Mouse (Mus musculus) CH12.LX (cell line): ENCODE results near the gene Zfp3.

Source experiments
- CTCF ChIP-seq, 2 experiments: IDR thresholded peaks in 1 of 2; conservative IDR thresholded peaks in 1 of 2; 2 replicates each; pipeline ENCODE4 v1.5.1; 2011 to 2012; ENCODE audit warnings: low read depth in 2 of 2, low read length in 2 of 2, improper control_type of control experiment in 1 of 2, inconsistent platforms in 1 of 2, mild to moderate bottlenecking in 1 of 2, moderate library complexity in 1 of 2
- E2F4 ChIP-seq: IDR thresholded peaks from 2 replicates; pipeline ENCODE4 v1.6.1; 2011; ENCODE audit warnings: low read depth, low read length, improper control_type of control experiment; ENCODE audit not compliant: insufficient replicate concordance
- ELF1 ChIP-seq: IDR thresholded peaks from 2 replicates; pipeline ENCODE4 v1.6.1; 2014; ENCODE audit warnings: low read depth, mild to moderate bottlenecking, inconsistent platforms, low read length, improper control_type of control experiment
- EP300 ChIP-seq: IDR thresholded peaks from 2 replicates; pipeline ENCODE4 v1.6.1; 2011; ENCODE audit warnings: low read length, improper control_type of control experiment
- GABPA ChIP-seq: IDR thresholded peaks from 2 replicates; pipeline ENCODE4 v1.6.1; 2012; ENCODE audit warnings: low read depth, low read length, improper control_type of control experiment, inconsistent platforms; ENCODE audit not compliant: insufficient replicate concordance
- HCFC1 ChIP-seq: IDR thresholded peaks from 2 replicates; pipeline ENCODE4 v1.6.1; 2012; ENCODE audit warnings: low read depth, mild to moderate bottlenecking, inconsistent platforms, low read length, improper control_type of control experiment
- JUND ChIP-seq: conservative IDR thresholded peaks from 2 replicates; pipeline ENCODE4 v1.6.1; 2011; ENCODE audit warnings: low read depth, low read length, improper control_type of control experiment
- MYC ChIP-seq: IDR thresholded peaks from 2 replicates; pipeline ENCODE4 v1.6.1; 2011; ENCODE audit warnings: low read depth, mild to moderate bottlenecking, improper control_type of control experiment, low read length
- NRF1 ChIP-seq: IDR thresholded peaks from 2 replicates; pipeline ENCODE4 v1.6.1; 2014; ENCODE audit warnings: low read depth, mild to moderate bottlenecking, inconsistent platforms, low read length, improper control_type of control experiment, moderate library complexity
- POLR2A ChIP-seq: IDR thresholded peaks from 2 replicates; pipeline ENCODE4 v1.6.1; 2011; ENCODE audit warnings: low read depth, mild to moderate bottlenecking, improper control_type of control experiment, low read length
- SIN3A ChIP-seq: IDR thresholded peaks from 2 replicates; pipeline ENCODE4 v1.6.1; 2012; ENCODE audit warnings: low read length, improper control_type of control experiment, inconsistent platforms
- USF1 ChIP-seq: IDR thresholded peaks from 2 replicates; pipeline ENCODE4 v1.6.1; 2014; ENCODE audit warnings: low read depth, mild to moderate bottlenecking, inconsistent platforms, low read length, improper control_type of control experiment
- ZKSCAN1 ChIP-seq: IDR thresholded peaks from 2 replicates; pipeline ENCODE4 v1.6.1; 2012; ENCODE audit warnings: low read depth, inconsistent platforms, low read length, improper control_type of control experiment, borderline replicate concordance
- ZNF384 ChIP-seq: IDR thresholded peaks from 2 replicates; pipeline ENCODE4 v1.6.1; 2012; ENCODE audit warnings: low read depth, low read length, improper control_type of control experiment, inconsistent platforms

- TF ChIP-seq CTCF (conservative IDR thresholded peaks at IDR 0.05 in 1 of 2, IDR thresholded peaks at IDR 0.05 in 1 of 2; ENCODE audit: low read depth in 2 of 2, low read length in 2 of 2): no peak
- TF ChIP-seq POLR2A: peak; percentile 73
- peak; percentile 53 for TF ChIP-seq MYC
- TF ChIP-seq USF1: no peak
- peak; percentile 70; the same call in 1 of the 2 replicates for TF ChIP-seq SIN3A
- TF ChIP-seq NRF1: no peak
- TF ChIP-seq EP300: 0 out of 2 replicates have a peak, but pooled peaks have one; percentile 13
- TF ChIP-seq HCFC1: peak; percentile 65
- no peak for TF ChIP-seq E2F4
- no peak for TF ChIP-seq ZKSCAN1
- TF ChIP-seq ZNF384: 0 out of 2 replicates have a peak, but pooled peaks have one; percentile 11
- TF ChIP-seq ELF1: peak; percentile 89
- TF ChIP-seq JUND: no peak
- no peak for TF ChIP-seq GABPA
Observed at GRCm38 (mm10) chr11:70763936-70764808, at the start of gene Zfp3.
